Mouse (Mus musculus): Measurements from ENCODE around the gene Tmx1. TPM values are rescaled to one million over a fixed set of nuclear protein-coding genes. Genes with fewer than 3 reads are reported as not detected.
A peak's percentile ranks its signal among the peaks of the same experiment; 100 is the strongest.

The Tmx1 gene
- 28.4 and 32.9 TPM in 2 replicates for polyA plus RNA-seq (2012; rRNA removed)

DNA sequence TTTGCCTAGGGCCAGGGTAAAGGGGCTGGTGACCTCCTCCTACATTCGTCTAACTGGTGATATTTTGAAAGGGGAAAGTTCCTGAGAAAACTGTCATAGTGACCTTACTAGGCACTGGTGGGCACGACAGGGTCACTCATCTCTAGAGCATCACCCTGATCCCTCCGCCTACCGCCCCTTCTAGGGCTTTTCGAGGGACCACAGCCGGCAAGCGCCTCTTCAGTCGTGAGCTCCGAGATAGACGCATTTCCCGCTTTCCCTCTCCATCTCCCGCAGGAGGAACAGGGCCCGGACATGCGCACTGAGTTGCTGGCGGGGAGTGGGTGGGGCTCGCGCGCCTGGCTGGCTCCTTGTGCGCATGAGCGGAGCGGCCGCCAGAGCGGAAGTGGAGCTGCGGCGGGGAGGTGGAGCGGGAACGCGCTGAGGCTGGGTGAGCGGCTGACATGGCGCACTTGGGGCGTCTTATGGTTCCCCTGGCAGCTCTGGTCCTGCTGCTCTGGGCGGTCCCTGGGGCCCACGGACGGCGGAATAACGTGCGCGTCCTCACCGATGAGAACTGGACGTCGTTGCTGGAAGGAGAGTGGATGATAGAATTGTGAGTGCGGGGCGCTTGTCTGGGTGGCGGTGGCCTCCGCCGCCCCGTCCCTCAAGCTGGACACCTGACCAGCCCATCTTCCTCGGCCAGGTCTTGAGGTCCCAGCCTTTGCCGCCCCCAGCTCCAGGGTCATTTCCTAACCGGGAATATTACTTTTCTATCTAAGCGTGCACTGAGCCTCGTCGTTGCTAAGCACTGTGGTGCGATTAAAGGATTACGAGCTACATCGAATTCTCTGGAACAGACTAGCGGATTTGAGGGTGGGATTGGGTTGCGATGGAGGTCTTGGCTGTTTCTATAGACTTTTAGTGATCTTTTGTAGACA, at the start of gene Tmx1:
TSS of gene Tmx1 (plus strand) at position 370 of the 920 bp plus-strand sequence.
- DNase-seq (ENCODE audit: extremely low spot score in 1 of 2, low spot score in 1 of 2): peak; percentile 90 to 97

DNA sequence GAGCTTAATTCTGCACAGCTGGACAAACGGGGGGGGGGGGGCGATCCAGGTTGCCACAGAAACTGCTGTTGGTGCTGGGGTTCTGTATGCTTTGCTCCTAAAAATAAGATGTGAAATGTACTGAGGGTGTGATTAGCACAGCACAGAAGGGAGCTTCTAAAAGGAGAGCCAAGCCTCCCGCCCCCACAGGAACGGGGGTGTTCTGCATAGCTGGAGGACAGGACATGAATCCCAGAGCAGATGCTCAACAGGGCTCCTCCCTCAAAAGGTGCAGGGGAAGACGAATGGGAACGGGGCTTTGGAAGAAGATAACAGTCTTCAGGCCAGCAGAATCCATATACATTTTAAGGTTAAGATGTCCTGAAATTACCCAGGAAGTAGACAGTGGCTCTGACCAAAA, 48.6 kb upstream of the Tmx1 start:
- peak; percentile 93 to 94 for DNase-seq (ENCODE audit: extremely low spot score in 1 of 2, low spot score in 1 of 2)

GRCm38 (mm10) chr12:70408396-70408795, 44.5 kb upstream of the Tmx1 start:
- DNase-seq (ENCODE audit: extremely low spot score in 1 of 2, low spot score in 1 of 2): no peak

DNA sequence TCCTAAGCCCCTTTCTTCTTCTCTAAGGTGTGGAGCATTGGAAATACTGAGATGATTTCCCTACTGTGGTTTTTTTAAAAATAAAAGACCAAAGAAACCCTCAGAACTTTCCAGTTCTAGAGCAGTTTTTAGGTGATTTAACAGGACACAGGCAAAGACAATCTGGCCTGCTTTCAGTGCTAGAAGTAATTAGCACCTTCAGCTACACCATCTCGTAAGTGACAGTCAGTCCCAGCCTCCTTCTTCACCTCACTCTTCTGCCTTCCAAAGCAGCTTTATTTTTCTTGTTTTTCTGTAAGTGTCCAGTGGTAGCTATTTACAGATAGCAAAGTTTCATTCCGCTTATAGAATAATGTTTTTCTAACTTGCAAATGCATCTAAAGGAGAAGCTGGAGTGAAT, 43.3 kb upstream of the Tmx1 start:
- DNase-seq (ENCODE audit: extremely low spot score in 1 of 2, low spot score in 1 of 2): no peak

GRCm38 (mm10) chr12:70420216-70420615, 32.7 kb upstream of the Tmx1 start:
- no peak for DNase-seq (ENCODE audit: extremely low spot score in 1 of 2, low spot score in 1 of 2)

DNA sequence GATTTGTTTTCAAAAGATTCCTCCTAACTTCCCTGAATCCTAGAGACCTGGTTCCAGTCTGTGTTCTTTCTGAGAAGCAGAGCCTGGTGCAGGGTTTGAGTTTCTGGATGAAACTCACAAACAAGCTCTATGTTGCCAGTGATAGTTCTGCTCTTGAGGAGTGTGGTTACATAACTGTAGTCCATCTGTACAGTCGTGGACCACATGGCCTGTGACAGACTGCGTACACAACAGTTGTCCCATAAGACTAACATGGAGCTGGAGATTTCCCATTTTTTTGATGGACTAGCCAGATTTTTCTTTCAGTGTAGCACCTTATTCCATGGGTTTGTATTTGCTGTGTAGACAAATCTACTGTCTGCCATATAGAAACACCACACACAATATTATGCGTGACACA, 31.9 kb upstream of the Tmx1 start:
- DNase-seq (ENCODE audit: extremely low spot score in 1 of 2, low spot score in 1 of 2): no peak

DNA sequence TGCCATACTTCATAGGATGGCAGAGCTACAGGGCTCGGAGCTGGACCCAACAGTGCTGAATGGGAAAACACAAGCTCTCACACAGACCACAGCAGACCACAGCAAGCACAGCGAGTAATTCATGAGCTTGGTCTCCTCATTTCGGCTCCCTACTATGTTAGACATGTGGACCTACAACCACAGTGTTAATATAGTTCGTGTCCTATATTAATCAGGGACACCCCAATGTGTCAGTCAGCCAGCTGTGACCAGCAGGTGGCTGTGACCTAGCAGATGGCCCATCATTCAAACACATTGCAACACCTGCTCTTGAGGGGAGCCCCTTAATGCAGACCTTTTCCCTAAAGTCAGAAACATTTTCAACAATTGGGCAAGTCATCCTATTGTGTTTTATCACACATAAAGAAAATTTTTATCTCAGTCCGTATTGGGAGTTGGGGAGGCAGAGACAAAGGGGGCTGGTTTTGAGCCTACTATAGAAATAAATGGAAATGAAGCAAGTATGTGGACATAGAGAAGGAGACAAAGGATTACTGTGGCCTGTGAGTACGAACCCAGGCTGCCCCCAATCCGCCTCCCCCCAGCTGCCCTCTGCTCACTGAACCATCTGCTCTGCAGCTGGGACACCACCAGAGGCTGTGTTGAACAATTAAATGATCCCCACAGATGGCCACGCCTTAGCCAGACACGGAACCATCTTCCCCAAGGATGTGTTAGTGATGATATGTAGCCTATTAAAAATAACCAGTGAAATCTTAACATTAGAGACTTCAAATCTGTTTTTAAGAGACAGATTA, 30.4 kb upstream of the Tmx1 start:
- no peak for DNase-seq (ENCODE audit: extremely low spot score in 1 of 2, low spot score in 1 of 2)

DNA sequence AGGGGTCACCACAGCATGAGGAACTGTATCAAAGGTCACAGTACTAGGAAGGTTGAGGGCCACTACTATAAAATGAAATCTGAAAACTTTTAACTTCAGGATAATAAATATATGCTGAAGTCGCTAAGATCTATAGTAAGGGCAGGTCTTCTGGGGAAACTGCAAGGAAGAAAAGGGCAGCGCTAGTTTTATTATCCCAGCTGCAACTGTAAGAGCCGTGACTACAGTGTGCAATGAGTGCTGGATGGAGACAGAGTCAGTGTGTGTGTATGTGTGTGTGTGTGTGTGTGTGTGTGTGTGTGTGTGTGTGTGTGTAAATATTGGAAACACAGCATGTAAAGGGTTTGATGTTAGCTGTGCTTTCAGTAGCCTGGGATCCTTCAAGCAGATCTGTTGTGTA, 25.0 kb upstream of the Tmx1 start:
- no peak for DNase-seq (ENCODE audit: extremely low spot score in 1 of 2, low spot score in 1 of 2)

DNA sequence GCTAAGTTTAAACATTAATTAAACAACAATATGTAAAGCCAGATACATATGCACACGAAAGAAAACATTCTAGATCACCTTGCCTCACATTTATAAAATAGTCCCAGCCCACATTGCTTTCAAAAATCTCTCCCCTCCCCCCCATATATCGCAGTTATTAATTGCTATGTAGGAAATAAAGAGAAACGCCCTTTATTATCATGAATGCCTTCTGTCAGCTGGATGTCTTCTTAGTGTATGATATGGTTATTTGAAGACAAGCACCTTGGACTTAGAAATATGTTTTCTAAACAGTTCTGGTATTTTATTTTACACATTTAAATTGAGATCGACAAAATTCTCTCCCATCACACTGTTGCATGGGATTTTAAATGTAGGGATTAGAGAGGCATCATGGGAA, 23.3 kb upstream of the Tmx1 start:
- no peak for DNase-seq (ENCODE audit: extremely low spot score in 1 of 2, low spot score in 1 of 2)

DNA sequence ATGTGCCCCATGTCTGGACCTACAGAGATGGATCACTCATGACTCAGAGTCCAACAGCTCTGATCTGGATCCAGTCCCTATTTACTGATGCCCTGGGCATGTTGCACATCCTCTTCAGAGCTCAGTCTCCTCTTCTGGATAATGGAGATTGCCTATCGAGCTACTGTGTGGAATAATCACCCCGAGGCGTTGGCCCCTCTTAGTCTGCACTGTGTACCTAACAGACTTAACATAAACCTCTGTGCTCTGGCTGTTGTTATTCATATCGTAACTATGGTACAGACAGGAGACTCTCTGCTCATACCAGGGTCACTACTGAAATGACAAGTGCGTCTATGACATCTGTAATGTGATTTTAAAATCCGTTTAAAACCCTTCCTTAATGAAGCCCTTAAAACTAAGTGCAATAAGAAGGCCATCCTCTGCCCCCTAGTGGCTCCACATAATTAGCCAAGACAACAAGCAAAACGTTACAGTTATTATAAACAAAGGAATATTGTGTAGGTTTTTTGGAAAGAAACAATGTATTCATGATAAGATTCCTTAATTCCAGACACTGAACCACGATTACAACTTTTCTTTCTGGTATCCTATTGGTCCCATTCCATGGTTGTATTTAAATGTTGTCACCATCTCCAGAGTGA, 22.5 kb upstream of the Tmx1 start:
- peak in 1 of 2 experiments; percentile 86 for DNase-seq (ENCODE audit: extremely low spot score in 1 of 2, low spot score in 1 of 2)

- DNase-seq (ENCODE audit: extremely low spot score in 1 of 2, low spot score in 1 of 2): no peak
These were observed 21.5 kb upstream of the Tmx1 start for GRCm38 (mm10) chr12:70431428-70431827.

DNA sequence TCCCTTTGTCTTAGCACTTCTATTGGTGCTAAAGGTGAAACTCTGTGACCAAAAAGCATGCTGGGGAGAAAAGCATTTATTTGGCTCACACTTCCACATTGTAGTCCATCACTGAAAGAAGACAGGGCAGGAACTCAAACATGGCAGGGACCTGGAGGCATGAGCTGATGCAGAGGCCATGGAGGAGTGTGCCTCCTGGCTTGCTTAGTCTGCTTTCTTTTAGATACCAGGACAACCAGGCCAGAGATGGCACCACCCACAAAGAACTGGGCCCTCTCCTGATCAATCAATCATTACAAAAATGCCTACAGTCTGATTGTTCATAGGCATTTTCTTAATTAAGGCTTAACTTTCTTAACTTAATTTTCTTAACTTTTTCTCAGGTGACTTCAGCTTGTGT, 2.9 kb upstream of the Tmx1 start:
- DNase-seq (ENCODE audit: extremely low spot score in 1 of 2, low spot score in 1 of 2): no peak

DNA sequence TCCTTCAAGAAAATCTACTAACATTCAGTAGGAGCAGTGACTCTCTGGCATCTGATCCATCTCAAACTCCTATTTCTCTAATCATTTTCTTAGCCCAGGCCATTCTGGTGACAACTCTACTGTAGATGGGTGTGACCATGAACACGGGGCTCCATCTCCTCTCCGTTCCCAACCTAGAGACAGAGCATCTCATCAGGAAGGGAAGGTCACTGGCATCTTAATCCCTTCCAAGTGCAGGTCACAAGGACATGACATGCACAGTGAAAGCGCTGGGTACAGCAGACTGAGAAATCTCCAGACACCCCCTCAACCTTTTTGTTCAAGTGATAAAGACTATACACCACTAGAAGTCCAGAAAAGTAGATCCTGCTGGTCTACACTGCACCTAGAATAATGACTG, 1.4 kb upstream of the Tmx1 start:
- DNase-seq (ENCODE audit: extremely low spot score in 1 of 2, low spot score in 1 of 2): no peak

- DNase-seq (ENCODE audit: extremely low spot score in 1 of 2, low spot score in 1 of 2): no peak
These were observed 752 bp upstream of the Tmx1 start for GRCm38 (mm10) chr12:70452143-70452542.

GRCm38 (mm10) chr12:70455226-70455625, 2.3 kb downstream of the Tmx1 start:
- no peak for DNase-seq (ENCODE audit: extremely low spot score in 1 of 2, low spot score in 1 of 2)

DNA sequence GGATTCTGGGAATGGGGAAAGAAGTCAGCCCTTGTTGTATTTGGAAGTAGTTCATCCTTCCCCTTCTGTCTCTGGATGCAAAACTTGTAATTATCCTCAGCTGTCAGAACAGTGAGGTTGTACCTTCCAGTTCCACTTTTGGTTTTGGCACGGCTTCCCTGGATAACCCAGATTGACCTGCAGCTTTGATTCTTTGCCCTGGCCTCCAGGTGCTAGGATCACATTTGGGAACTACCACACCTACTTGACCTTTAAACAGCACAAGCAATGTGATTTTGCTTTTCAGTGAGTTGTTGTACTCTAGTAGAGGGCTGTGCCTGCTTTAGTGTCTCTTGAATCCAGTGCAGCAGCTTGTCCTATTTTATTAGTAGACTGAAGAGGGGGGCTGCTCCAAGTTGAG, 6.7 kb downstream of the Tmx1 start:
- no peak for DNase-seq (ENCODE audit: extremely low spot score in 1 of 2, low spot score in 1 of 2)

DNA sequence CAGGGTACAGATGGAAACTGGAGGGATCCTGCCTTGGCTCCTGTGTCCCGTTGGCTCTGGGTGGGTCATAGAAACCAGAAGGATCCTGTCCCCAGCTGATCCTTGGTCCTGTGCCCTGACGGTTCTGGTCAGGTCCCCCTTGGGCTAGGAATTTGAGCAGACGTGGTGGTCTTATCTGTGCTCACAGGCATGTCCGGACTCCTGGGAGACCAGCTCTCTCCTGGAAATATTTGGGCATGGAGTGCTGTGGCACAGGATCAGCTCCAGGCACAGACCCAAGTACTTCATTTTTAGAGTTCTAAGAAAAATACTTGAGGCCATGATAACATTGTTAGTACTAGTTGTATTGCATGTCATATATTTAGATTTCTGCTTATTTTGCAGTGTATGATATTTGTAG, 11.1 kb downstream of the Tmx1 start:
- no peak for DNase-seq (ENCODE audit: extremely low spot score in 1 of 2, low spot score in 1 of 2)

- DNase-seq (ENCODE audit: extremely low spot score in 1 of 2, low spot score in 1 of 2): no peak
These were observed 22.4 kb downstream of the Tmx1 start for GRCm38 (mm10) chr12:70475336-70475735.

- no peak for DNase-seq (ENCODE audit: extremely low spot score in 1 of 2, low spot score in 1 of 2)
These were observed 24.1 kb downstream of the Tmx1 start for GRCm38 (mm10) chr12:70476884-70477576.

DNA sequence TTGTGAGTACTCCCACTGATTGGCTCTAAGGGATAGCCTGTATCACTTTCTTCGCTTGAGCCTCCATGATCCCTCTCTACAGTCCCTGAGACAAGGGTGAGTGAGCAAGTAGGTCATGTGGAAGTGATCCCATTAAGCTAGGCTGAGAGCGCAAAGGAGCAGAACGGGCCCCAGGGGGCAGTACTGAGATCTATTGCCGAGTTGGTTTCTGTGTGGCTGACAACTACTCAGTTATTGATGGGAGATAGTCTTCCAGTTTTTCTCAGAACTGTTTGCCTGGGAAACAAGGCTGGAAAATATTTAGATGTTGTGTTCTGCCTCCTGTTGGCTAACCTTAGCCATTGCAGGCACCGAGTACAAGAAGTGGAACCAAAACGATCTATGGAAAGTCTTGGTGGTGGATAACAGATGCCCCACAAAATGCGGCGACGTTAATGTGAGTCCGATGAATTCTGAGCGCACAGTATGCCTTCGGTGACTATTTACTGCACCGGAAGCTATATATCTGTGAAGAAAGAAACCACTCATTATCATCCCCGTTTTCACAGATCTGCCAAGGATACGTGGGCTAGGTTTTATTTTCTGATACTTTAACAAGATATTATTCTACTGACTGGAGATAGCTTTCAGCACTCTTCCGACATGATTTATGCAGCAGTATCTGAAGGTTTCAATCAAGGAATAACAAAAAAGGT, 24.8 kb downstream of the Tmx1 start:
- DNase-seq (ENCODE audit: extremely low spot score in 1 of 2, low spot score in 1 of 2): peak in 1 of 2 experiments; percentile 72
